Mouse (Mus musculus): ENCODE results near the gene Dynlrb2.

Dynlrb2 gene

DNA sequence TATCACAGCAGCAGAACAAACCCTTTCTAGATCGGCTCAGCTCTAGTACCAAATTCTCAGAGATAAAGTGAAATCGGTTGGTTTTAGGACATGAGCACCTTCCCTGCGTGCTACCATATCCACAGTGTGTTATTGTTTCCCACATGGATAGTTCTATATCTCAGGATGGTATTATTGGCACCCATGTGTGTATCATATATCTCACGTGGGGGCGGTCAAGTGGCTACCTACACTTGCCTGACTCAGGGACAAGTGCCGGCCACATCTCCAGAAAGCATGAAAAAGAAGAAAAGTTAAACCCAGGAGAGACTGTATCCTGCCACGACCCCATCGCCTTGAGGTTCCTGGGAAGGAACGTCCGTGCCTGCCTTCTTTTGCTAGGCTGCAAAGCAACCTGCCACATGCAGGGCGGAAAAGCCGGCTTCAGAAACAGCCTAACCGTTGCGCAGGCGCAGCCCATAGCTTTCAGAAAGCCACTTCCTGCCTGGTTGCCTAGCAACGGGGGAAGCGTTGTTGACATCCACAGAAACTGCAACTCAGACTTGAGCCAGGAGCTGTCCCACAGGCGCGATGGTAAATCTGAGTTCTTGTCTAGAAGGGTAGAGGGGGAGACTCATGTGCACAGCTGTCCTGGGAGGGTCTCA lies at the start of gene Dynlrb2:
Dynlrb2 (plus strand) TSS at position 498 of the 644 bp plus-strand sequence.
- peak; percentile 89 to 91 for DNase-seq

GRCm38 (mm10) chr8:116458569-116458968 lies 46.2 kb upstream of the Dynlrb2 start:
- no peak for DNase-seq

- no peak for DNase-seq
Measured at GRCm38 (mm10) chr8:116461472-116461871, 43.3 kb upstream of the Dynlrb2 start.

DNA sequence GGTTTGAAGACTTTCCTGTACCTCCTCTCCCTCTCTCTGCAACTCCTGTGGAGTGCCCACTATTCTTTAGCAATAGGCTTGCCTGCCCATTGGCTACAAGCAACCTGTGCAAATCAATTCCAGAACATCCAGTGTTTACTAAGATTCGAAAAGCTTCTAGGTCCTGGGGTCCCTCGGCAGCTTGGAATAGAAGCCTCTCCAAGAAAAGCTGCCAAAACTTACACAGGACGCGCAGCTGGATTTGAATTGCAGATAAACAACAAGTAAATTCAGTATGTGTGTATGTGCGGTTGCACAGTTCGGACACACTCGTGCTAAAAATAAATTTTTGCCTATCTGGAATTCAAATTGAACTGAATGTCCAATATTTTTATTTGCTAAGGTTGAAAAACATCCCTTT lies 38.2 kb upstream of the Dynlrb2 start:
- no peak for DNase-seq

DNA sequence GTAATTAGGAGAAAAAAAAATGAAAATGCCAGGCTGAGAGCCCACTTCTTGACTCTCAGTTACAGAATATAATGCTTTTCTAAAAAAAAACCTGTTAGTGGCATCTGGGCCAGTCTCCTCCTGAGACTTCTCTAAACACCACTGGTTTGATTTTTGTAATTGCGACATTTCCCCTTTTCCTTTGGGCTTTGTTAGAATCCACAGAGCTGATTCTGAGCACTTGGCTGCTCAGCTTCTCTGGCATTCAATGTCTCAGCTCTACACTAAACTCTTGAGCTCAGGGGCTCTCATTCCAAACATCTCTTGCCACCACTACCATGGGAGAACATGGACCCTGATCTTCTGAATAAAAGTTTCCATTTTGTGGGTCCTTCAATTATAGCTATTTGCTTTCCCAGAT lies 37.7 kb upstream of the Dynlrb2 start:
- no peak for DNase-seq

- no peak for DNase-seq
Measured at GRCm38 (mm10) chr8:116477941-116478340, 26.8 kb upstream of the Dynlrb2 start.

DNA sequence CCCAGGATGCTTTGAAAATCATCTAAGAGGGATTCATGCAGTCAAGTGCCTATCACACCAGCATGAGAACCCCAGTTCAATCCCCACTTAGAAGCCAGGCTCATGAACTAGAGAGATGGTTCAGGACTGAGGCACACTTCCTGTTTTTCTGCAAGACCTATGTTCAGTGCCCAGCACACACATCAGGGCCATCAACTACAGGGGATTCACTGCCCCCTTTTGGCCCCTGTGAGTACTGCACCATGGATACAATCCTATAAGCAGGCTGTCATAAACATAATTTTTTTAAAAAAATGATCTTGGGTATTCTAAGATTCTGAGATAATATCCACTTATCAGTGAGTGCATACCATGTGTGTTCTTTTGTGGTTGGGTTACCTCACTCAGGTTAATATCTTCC lies 26.1 kb upstream of the Dynlrb2 start:
- no peak for DNase-seq

DNA sequence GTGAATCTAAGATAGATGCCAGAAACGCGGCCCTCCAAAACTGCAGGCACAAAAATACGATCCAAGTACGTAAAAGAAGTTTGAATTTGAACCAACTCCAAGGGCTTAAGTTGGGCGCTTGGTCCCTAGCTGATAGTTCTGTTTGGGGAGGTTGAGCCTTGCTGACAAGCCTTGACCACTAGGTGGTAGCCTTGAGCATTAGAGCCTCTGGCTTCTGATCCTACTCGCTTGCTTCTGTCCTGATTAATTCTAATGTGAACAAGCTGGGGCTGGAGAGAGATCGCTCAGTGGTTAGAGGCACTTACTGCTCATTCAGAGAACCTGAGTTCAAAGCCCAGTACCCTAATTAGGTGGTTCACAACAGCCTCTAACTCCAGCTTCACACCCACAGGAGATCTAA lies 23.9 kb upstream of the Dynlrb2 start:
- peak; percentile 34 to 60 for DNase-seq

- DNase-seq, result no peak
Measured at GRCm38 (mm10) chr8:116482738-116483137, 22.0 kb upstream of the Dynlrb2 start.

DNA sequence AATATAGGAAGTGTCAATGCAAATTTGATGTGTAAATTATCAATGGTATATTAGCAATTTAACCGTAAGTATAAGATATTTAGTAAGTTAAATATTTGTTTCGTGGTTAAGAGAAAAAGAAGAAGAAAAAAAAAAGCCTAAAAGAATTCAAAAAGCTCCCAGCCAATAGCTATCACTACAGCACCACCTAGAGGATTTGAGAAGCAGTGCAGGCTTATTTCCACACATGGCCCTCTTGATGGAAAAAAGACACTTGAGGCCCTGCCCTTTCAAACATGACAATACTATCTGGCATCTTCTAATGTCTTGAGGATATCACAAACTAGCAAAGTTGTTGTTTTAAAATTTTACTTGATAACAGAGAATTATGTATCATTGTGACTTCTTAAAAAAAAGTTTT lies 20.7 kb upstream of the Dynlrb2 start:
- no peak for DNase-seq

DNA sequence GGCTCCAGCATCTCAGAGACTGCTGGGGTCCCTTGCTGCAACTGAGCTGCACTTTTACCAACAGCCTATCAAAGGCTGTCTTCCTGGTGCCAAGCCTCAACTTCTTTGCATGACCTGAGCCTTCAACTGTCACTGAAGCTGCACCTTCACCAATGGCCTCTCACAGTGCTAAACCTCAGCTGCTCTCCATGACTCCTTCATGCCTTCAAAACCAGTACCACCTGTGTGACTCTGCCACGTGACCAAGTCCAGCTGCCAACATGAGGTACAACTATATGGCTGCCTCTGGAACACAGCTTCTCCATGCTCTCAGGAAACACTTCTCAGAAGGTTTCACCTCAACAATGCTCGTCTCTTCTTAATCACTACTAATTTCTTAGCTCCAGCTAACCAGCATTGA lies 16.2 kb upstream of the Dynlrb2 start:
- no peak for DNase-seq

GRCm38 (mm10) chr8:116500057-116500809 lies 4.5 kb upstream of the Dynlrb2 start:
- DNase-seq, result no peak

DNA sequence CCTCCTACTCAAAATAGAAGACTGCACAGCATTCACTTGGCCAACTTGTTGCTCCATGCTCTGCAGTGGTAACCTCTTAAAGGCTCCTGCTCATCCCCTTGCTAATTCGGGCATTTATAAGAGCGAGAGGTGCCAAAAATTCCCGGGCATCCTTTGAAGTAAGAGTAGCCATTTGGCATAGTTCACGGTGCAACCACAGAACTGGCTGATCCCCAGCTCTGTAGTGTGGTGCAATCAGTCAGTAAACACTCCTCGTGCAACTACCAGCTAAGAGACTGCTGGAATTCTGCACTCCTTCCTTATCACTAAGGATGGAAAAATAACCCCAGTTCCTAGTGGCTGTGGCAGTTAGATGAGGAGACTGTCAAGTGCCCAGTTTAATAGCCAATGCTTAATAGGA lies 3.9 kb downstream of the Dynlrb2 start:
- DNase-seq, result no peak

DNA sequence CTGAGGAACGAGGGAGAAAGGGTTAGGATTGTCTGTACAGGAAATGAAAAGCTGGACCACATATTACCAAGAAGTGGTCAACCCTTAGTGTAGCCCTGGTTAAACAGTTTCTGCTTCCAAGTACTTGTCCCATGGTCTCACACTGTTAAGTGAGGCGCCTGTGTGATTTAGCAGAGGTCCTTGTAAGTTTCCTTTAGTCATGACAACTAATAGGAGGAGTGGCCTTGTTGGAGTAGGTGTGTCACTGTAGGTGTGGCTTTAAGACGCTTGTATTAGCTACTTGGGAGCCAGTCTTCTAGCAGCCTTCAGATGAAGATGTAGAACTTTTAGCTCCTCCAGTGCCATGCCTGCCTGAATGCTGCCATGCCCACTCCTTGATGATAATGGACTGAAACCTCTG lies 4.5 kb downstream of the Dynlrb2 start:
- DNase-seq, result no peak

GRCm38 (mm10) chr8:116519676-116520075 lies 14.9 kb downstream of the Dynlrb2 start:
- DNase-seq, result no peak

GRCm38 (mm10) chr8:116521208-116521607 lies 16.4 kb downstream of the Dynlrb2 start:
- no peak for DNase-seq

DNA sequence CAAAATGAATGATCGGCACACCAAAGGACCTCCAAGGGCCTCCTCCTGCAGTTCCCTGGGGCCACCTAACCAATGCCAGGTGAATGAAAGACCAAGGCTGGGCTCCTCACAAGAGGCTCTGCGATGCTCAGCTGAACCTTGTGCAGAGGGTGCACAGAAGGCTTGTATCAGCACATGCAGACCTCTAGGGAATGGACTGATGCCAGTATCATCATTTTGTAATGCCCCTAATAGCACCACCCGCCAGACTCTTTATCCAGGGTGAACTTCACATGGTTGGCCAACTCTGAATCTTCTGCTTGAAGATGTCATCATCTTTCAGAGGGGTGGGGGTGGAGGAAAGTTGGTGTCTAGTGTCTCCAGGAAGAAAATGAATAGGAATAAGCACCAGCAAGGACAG lies 16.9 kb downstream of the Dynlrb2 start:
- no peak for DNase-seq

DNA sequence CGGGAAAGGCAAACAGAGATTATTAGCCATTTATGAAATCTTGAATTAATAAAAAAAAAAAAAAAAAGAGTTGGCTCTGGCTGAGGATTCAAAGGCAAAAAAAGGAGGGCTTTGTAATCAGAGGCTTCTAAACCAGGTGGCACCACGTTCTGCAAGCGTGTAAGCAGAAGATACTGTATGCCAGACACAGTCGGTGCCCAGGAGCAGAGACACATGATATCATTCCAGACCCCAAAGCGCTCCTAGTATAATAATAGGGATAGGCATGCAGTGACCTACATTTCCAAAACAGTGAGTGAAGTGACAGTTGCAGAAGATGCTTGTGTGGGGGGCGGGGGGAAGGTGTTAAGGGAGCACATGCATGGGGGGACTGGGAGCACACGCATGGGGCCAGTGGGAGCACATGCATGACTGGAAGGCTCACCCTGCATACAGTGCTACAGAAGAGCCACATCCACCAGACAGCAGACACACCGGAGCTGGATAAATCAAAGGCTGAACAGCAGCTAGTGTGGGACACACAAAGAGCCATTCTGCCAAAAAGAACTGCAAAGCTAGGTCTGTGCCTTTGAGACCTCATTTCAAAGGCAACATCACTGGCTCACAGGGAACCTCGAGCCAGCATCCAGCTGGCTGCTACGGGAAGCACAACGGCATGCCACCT lies 17.5 kb downstream of the Dynlrb2 start:
- no peak for DNase-seq

GRCm38 (mm10) chr8:116524915-116525314 lies 20.1 kb downstream of the Dynlrb2 start:
- no peak for DNase-seq

- no peak for DNase-seq
Measured at GRCm38 (mm10) chr8:116528736-116529135, 24.0 kb downstream of the Dynlrb2 start.

DNA sequence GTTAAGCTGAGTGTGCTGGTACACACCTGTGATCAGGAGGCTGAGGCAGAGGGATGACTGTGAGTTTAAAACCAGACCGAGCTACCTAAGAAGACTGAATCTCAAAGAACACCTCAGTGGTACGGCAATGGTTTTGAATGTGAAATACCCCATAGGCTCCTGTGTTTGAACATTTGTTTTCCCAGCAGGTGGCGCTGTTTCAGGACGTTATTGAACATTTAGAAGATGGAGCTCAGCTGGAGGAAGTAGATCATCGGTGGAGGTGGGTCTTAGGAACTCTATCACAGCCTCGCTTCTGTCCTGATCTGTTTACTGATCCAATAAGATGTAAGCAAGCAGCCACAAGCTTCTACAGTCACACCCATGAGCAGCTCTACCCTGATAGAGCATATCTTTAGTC lies 28.3 kb downstream of the Dynlrb2 start:
- DNase-seq, result no peak

GRCm38 (mm10) chr8:116536786-116537185 lies 32.0 kb downstream of the Dynlrb2 start:
- DNase-seq, result no peak

DNA sequence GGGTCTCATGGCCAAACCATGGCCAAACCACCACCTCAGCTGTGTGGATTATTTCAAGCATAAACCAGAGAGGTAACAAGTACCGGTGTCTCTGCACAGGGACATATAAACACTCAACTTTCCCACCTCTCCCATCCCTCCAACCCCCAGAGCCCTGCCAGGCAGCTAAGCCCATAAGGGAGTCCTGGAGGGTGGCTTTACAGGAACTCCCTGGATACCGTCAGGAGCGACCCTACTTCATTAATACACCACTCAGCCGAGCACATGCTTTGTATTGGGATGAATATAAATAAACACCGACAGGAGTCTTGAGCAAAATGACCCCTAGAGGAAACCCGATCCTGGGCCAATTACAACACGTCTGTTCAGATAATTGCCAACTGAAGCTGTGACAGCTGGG lies 34.0 kb downstream of the Dynlrb2 start:
- no peak for DNase-seq

DNA sequence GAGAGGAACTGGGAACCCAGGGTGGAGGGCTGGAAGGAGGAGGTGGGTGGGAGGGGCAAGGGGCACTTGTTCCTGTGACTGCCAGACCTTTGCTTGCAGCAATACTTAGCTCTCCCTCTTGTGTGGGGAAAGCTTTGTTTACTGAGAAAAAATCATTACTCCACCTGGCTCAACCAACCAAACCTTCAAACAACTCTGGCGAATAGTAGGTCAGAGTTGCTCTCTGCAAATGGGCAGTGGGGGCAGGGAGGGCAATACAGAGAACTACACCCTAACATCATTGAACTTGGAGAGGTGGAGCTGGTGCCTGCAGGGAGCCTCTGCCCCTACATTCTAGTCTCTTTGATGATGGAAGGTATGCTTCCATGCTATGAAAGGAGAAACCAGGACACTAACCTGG lies 35.4 kb downstream of the Dynlrb2 start:
- DNase-seq, result no peak

Measured in kidney, adult 8-10 months (tissue).